Mouse (Mus musculus): ENCODE measurements around the gene Cdh4.

The Cdh4 gene

DNA sequence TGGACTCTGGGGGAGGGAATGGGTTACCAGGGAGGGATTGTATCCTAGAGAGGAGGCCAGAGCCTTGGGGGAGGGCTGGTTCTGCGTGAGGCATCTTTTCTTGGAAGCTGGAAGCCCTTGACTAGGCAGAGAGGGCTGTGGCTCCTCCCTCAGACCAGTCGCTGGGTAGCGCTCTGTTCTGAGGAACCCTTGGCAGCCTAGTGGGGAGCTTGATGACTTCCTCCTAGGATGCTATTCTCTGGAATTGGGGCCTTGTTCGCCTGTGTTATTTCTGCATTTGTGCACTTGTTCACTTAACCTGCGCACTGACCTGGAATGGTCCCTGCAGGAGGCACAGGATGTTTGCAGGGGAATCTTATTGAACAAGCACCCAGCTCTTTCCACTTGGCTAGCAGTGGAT, 149.4 kb downstream of the Cdh4 start:
- DNase-seq (ENCODE audit: low spot score in 2 of 2): no peak

DNA sequence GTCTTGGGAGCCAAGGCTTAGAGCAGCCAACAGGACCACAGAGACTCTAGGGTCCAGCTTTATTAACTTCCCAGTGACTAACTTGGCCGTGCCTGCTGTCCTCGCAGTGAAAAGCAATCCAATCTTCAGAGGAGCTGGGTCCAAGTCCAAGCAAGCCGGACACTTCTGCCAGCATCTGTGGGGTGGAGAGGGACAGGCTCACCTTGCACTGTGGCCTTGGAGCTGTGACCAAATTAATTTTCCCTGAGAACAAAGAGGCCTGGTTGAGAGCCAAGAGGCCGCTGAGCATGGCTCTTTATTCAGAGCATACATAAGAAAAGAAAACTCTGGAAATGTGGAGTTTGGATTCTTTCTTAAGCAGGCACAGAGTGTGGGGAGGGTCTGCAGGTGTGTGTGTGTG, 152.8 kb downstream of the Cdh4 start:
- DNase-seq (ENCODE audit: low spot score in 2 of 2): peak; percentile 19 to 42

DNA sequence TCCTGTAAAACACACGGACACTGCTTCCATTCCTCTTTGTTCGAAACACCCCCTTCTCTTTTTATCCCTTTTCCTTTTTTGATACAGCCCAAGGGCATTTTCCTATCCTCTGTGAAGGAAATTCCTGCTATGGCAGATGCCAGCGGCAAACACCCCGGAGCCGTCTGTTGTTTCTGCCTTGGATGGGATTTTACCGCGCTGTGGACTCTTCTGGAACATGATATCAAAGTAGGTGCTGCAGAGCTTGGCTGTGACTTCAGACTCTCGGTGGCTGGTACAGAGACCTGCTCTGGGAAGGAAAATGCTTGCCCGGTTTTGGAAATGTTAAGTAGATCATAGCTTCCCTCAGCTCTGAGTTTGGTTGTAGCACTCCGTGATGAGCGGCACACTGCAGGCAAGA, 156.7 kb downstream of the Cdh4 start:
- no peak for DNase-seq (ENCODE audit: low spot score in 2 of 2)

DNA sequence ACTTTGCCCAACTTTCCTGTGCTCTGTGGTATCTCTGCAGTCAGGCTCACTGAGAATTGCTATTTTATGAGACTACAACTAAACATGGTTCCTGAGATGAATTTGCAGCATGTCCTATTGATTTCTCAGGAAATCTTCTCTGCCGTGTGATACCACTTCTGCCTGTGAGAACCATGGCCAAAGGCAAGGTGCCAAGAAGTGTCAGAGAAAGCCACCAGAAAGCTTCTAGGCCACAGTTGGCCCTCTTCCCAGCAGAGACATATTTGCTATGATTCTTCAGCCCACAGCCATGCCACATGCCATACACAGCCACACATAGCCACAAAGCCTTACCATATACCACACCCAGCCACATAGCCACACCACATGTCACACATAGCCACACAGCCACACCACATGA, 157.7 kb downstream of the Cdh4 start:
- no peak for DNase-seq (ENCODE audit: low spot score in 2 of 2)

DNA sequence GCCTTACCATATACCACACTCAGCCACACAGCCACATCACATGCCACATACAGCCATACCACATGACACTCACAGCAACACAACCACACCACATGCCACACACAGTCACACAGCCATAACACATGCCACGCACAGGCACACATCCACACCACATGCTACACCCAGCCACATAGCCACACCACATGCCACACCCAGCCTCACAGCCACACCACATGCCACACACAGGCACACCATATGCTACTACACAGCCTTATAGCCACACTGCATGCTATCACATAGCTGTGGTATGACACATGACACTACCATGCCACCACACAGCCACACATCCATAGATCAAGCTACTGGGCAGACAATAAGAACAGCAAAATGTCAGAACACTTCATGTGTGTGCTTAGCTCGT, 158.1 kb downstream of the Cdh4 start:
- no peak for DNase-seq (ENCODE audit: low spot score in 2 of 2)

DNA sequence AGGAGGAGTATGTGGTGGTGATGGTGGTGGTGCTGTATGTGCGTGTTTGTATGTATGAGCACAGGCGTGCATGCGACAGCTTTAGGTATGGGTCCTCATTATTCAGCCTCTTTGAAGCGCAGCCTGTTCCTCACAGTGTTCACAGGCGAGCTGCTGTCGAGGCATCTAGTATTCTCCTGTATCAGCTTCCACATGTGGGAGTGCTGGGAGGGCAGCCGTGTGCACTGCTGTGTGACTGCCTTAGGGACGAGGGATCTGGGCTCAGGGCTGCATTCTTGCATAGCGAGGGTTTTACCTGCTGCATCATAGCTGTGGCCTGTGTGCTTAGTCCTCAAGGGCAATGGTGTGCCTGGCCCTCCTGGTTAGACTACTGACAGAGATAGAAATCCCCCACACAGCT, 158.9 kb downstream of the Cdh4 start:
- DNase-seq (ENCODE audit: low spot score in 2 of 2): no peak

DNA sequence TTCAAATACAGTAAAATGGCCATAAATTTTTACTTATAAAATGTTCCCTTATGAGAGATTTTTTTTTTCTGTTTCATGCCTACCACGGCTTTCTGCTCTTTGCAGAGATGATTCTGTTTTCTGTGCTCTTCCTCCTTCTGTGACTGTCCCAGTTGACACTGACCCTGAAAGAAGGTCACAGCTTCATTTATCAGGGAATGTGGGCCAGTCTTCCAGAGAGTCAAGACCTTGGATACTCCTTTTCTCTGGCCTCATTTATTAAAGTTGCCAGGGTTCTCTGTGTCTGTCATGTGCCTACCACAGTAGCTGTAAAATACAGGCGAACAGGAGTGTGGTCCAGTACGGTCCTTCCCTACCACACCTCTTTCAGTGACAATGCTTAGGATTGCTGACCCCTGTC, 162.5 kb downstream of the Cdh4 start:
- DNase-seq (ENCODE audit: low spot score in 2 of 2): no peak

DNA sequence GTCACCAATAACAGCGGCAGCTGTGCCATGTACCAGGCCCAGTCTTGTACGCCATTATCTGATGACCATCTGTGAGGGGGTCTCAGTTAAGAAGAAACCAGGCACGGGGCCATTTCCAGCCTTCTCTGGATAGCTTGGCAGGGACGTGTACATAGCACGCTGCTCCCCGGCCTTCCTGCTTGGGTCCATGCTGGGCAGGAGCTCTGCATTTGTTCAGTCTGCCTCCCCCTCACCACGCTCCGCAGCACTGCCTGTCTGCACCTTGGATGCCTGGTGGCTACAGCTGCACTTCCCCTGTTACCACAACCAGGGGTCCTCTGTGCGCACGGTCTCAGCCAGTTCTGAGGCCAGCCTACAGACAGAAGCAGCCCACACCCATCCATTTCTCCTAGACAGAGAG, 163.0 kb downstream of the Cdh4 start:
- no peak for DNase-seq (ENCODE audit: low spot score in 2 of 2)

DNA sequence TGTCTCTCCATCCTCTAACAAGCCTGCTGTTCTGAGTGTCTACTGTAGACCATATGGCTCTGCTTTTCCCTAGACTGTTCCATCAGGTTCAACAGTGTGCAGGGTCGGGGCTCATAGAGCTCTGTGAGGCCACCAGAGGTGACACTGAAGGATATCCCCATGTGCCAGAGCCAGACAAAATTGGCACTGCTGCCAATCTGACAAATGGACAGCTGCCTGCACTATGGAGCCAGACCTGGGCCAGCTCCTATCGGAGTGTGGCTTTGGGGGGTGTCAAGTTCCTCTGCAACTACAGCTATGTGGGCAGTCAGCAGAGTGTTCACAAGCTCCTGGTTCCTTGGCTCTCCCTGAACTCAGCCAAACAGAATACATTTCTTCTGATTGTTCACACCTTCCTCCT, 164.1 kb downstream of the Cdh4 start:
- peak in 1 of 2 experiments; percentile 22 for DNase-seq (ENCODE audit: low spot score in 2 of 2)

DNA sequence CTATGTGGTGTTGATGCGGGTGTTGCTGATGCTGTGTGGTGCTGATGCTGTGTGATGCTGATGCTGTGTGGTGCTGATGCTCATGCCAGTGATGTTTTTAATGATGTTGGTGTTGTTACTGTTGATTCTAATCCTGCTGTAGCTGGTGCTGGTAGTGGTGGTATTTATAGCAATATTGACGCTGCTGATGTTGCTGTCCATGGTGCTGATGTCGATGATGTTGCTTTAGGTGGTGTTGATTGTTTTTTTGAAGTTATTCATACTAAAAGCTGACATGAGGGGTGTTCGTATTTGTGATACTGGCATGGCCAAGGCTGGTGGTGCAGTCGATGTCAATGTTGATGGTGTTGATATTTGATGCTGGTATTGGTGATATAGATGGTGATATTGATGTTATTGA, 173.7 kb downstream of the Cdh4 start:
- DNase-seq (ENCODE audit: low spot score in 2 of 2): no peak

DNA sequence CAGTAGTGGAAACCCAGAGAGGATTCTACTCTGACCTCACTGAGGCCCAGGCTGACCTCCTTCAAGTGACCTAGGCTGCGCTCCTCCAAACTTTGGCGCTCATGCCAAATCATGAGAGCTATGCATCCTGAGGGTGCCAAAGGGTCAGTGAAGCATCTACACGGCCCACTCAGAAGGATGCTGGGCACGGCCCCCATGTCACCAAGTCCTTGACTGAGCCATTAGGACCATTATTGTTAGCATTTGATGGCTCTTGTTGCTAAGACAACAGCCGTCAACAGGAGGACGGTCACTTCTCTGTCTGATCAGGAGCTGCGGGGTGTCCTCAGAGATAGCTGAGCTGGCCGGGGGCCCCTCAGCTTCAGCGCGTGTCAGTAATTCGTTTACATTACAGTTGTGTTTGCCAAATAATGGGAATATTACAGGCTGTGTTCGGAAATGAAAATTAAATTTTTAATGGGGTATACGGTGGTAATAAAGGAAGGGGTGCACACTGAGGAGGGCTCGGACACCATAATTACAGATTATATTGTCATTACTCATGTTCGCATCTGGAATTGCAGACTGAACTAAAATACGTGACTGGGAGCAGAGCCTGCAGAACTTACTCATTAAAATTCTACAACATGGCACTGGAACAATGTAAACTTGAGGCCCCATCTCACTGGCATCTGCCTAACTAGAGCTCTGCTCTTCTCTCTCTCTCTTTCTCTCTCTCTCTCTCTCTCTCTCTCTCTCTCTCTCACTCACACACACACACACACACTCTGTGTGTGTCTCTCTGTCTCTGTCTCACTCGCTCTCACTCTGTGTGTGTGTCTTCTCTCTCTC, 181.6 kb downstream of the Cdh4 start:
- DNase-seq (ENCODE audit: low spot score in 2 of 2): no peak

DNA sequence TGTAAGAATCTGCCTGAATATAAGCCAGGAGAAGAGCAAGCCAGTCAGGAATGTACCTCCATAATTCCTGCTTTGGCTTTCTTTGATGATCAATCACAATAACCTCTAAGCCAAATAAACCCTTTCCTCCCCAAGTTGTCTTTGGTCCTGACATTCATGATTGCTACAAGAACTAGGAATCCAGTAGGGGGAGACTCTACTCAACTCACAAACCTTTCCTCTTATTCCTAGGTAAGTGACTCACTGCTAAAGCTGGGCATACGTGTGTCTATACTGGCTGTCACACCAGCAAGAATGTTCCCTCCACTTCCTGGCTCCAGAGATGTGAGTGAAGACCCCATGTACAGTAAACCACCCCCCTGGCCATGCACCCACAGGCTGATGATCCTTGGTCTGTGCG, 185.3 kb downstream of the Cdh4 start:
- no peak for DNase-seq (ENCODE audit: low spot score in 2 of 2)

DNA sequence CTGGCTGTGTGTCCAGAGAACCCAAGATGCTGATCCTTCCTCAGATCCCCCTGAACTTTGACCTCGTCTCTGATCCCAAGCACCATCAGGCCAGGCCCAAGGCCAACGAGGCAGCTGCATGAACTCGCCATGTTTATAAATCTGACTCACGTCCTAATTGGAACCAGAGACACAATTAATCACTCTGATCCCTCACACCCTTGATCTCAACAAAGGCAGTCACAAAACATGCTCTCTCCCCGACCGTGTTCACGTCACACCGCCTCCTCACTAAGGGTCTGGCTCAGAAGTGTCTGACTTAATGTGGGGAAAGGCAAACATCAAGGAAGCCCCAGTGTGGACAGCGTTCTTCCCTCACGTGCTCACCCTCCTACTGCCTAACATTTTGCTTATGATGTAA, 188.5 kb downstream of the Cdh4 start:
- no peak for DNase-seq (ENCODE audit: low spot score in 2 of 2)

DNA sequence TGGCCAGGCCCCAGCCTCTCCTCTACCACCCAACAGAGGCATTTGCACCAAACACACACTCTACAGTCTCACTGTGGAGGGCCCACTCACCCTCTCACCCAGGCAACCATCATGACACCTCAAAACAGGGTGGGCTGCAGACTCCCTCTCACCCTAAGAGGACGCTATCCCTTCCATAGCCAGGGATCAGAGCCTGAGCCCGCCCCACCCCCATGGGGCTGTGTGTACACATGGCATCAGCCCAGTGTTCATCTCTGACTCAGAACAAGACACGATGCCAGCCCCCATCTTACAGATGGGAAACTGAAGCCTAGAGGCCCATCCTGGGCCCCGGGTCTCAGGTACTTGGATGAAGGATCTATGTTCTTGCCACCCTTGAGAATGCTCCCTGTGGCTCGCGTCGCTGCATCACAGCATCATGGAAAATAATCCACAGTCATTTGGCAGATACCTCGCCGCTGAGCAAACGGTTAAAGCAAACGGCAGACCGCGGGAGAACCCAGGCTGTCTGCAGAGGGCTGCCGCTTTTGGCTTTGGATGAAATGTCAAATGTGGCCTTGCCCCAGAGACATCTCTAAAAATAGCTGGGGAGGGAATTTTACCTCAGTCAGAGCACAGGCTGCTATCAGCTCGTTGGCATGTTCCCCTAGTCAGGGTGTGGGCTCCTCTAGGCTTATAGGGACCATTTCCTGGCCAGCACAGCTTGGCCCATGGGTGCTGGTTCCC, 198.5 kb downstream of the Cdh4 start:
- DNase-seq (ENCODE audit: low spot score in 2 of 2): peak; percentile 46 to 47

DNA sequence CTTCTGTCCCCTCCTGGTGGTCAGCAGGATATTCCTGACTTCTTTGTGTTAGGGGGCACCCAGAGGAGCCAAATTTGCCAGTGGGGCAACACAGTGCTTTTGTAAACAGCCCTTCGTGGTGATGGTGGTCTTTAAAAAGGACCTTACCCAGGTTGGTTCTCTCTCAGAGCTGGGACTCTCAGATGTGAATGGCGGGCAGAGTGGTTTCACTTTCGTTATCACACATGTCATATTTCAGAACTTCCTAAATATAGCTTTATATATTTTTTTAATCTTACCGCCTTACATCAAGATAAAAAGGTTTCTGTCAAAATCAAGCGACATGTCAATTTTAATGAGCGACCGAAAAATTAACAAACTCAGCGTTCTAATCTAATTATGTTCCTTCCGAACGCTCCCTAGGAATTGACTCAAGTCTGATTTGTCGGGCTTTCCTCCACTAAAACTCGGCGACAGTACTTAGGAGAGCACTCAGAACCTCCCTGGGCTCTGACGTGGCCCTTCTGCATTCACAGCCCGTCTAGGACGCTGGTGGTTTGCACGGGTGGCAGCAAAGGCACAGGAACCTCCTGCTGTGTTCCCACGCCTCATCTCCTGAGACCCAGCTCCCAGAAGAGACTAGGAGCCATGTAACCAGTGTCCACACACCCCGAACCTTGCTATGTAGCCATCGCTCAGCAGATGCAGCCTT, 206.5 kb downstream of the Cdh4 start:
- DNase-seq (ENCODE audit: low spot score in 2 of 2): no peak

DNA sequence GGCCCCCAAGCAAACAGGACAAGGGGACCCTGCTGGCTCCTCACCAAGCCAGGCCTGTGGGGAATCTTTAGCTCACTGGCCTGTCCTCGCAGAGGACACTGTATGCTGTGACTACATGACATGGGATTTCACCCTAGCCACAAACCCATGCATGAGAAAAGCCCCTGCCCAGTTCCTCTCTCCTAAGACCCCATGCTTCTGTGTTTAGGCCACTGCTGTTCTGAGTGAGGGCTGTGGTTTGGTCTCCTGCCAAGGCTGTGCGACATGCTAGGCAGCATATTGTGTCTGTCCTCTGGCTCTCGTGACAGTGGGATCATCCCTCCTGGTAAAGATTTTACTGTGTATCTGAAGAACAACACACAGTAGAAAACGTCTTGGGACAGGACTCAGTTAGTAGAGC, 207.1 kb downstream of the Cdh4 start:
- DNase-seq (ENCODE audit: low spot score in 2 of 2): no peak

DNA sequence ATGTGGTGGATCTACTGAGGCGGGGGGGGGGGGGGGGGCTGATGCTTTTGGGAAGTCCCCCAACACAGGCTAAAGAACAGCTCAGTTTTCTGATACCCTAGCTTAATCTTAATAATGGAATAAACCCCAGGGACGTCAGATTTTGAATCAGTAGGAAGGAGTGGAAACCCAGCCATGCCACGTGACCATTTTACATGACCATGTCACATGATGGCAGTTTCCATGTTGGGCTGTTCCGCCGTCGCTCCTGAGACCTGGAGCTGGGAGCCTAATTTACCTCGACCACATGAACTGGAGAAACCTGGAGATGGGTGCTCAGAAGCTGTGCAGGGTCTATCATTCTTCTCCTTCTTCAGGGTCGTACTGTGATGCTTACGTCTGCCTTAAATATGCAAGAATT, 207.9 kb downstream of the Cdh4 start:
- DNase-seq (ENCODE audit: low spot score in 2 of 2): no peak

DNA sequence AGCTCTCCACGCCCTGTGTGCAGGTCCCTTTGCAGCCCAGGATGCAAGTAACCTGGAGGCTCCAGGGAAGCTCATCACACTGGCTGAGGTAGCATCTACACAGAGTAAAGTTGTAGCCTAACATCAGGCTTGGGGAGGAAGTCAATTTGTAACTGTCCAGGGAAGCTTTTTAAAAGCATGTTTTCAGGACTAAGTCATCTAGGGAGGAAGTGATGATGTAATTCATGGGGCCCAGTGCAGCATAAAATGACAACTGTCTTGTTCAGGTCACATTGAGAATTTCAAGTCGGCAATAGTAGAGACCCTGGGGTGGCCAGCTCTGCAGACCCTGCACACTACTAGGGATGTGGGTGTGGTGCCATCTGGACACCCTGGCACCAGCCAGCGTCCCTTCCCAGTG, 213.3 kb downstream of the Cdh4 start:
- no peak for DNase-seq (ENCODE audit: low spot score in 2 of 2)

DNA sequence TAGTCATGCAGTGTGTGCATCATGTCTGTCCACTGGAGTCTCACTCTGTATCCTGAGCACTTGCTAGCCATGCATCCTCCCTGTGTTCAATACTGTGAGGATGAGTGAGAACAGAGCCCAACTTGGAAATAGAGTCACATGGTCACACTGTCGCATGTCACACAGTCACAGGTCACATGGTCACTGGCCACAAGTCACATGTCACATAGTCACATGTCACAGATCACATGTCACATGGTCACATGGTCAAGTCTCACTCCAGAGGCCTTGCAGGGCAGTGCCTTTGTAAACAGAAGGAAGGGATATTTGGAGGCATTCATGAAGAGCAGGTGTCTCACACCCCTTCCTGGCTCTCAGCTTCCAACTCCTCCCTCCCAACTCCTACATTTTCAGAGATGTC, 217.0 kb downstream of the Cdh4 start:
- DNase-seq (ENCODE audit: low spot score in 2 of 2): no peak

DNA sequence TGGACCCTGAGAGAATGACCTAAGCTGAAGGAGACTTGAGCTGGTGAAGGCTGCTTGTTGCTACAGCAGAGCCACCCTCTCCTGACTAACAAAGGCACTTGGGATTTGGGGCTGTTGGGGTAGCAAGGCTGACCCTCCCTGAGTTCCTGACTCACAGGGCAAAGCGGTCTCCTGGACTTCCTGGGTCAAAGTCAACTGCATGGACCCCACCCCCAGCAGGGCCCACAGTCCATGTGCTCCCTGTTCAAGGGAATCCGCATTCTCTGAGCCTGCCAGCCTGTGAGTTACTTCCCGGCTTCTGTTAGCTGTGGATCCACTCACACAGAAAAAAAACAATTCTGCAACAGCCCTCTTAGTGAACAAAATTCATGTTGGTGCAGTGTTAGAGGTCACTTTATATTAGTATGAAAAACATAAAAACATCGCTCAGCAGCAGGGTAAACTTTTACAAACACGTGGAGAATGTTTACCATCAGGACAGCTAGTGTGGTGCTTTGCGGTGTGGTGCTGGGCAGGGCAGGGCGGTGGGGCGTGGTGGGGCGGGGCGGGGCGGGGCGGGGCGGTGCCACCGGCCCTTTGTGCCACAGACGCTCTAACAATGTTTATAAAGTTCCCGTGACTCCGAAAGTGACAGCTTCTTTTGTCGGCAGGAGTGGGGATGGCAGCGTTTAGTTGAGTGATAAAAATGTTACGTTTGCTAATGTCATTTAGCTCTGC, 219.9 kb downstream of the Cdh4 start:
- no peak for DNase-seq (ENCODE audit: low spot score in 2 of 2)

DNA sequence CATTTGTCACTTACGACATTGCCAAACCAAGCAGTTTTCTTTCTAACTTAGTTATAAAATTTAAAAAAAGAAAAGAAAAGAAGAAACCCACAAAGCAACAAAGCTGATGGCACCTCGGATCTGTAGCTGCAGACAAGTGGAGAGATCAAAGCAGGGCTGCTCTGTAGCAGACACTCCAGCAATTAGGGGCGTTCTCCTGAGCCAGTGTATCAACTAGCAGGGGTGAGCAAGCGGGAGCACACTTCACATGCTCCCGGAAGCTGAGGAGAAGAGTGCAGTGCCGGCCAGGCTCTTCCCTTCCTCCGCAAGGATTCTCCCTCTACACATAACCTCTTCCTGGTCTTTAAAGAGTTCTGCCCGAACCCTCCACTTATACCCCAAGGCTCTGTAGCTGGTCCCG, 220.5 kb downstream of the Cdh4 start:
- DNase-seq (ENCODE audit: low spot score in 2 of 2): no peak

DNA sequence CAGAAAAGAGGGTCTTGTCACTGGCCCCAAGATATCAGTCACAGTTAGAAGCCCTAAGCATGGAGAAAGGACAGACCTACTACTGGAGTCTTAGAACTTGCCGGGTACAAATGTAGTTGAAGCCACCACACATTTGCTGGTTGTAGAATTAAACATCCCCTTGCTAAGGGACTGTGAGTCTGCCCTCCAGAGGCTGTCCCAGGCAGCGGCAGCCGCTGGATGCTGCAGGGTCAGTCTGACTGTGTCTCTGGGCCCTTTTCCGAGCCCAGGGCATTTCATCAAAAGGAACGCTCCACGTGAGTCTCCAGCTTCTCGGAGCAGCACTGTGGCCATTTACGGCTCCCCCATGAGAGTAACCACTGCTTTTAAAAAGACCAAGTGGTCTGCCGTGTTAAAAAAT, 221.4 kb downstream of the Cdh4 start:
- DNase-seq (ENCODE audit: low spot score in 2 of 2): no peak

All from heart, adult 9 months (tissue).